Mouse (Mus musculus) heart, postnatal 0 days (tissue): Measurements from ENCODE around the gene Mrtfa. TPM values are rescaled to one million over a fixed set of nuclear protein-coding genes. Genes with fewer than 3 reads are reported as not detected.
A peak's percentile ranks its signal among the peaks of the same experiment; 100 is the strongest.

ENCODE experiments used
- ATAC-seq: fragments of 200-750 bp; cut with Nextera tagmentation; 2 replicates; pipeline ENCODE4 v1.8.0; 2017; ENCODE audit warnings: low read depth, moderate number of reproducible peaks, moderate library complexity; ENCODE audit not compliant: insufficient read depth
- DNase-seq: peaks from one replicate; pipeline ENCODE4 v3.0.0-alpha.2; 2016; ENCODE audit warnings: low spot score
- H3K27ac ChIP-seq: fragments of 300-500 bp; sonication (generic); 2 replicates; pipeline ENCODE4 v1.5.1; 2014; ENCODE audit warnings: low read depth, mild to moderate bottlenecking
- H3K27me3 ChIP-seq: fragments of 300-500 bp; sonication (generic); 2 replicates; pipeline ENCODE4 v1.6.1; 2014; ENCODE audit warnings: low read length, mixed read lengths; ENCODE audit not compliant: control insufficient read depth, insufficient read depth
- H3K36me3 ChIP-seq: fragments of 300-500 bp; sonication (generic); replicated peaks from 2 replicates; pipeline ENCODE4 v1.6.1; 2014; ENCODE audit warnings: low read length, mixed read lengths; ENCODE audit not compliant: control insufficient read depth, insufficient read depth
- H3K4me1 ChIP-seq: fragments of 300-500 bp; sonication (generic); 2 replicates; pipeline ENCODE4 v1.6.1; 2014; ENCODE audit warnings: antibody characterized with exemption; ENCODE audit not compliant: control insufficient read depth, insufficient read depth
- H3K4me2 ChIP-seq: fragments of 300-500 bp; sonication (generic); 2 replicates; pipeline ENCODE4 v1.6.1; 2014; ENCODE audit warnings: low read depth, mild to moderate bottlenecking, low read length, moderate library complexity
- H3K4me3 ChIP-seq: fragments of 300-500 bp; sonication (generic); 2 replicates; pipeline ENCODE4 v1.5.1; 2014; ENCODE audit warnings: low read depth, low read length
- H3K9ac ChIP-seq: fragments of 300-500 bp; sonication (generic); replicated peaks from 2 replicates; pipeline ENCODE4 v1.6.1; 2014; ENCODE audit warnings: low read depth, low read length, mixed read lengths
- H3K9me3 ChIP-seq: fragments of 300-500 bp; sonication (generic); replicated peaks from 2 replicates; pipeline ENCODE4 v1.6.1; 2016; ENCODE audit warnings: low read length; ENCODE audit not compliant: control insufficient read depth
- CTCF ChIP-seq: IDR thresholded peaks from 2 replicates; pipeline ENCODE4 v1.5.1; 2016; ENCODE audit warnings: antibody characterized with exemption, control low read depth, low read depth
- EP300 ChIP-seq: IDR thresholded peaks from 2 replicates; pipeline ENCODE4 v1.6.1; 2016; ENCODE audit warnings: antibody characterized with exemption, low read depth
- WGBS: fragments of 180-500 bp; shearing (Covaris S2); extraction: QIAGEN DNeasy Blood & Tissue Kit; methylation state at CpG from one replicate; pipeline ENCODE4 v1.1.7; 2014; 5-methylcytosine and 5-hydroxymethylcytosine counted together
- polyA plus RNA-seq: library from polyadenylated mRNA; unstranded; fragments of >200 nt; fragmentation: Nextera tagmentation; extraction: Ambion mirVana; gene quantifications from 2 replicates; pipeline ENCODE4 v1.2.1, GENCODE M21; 2015
- total RNA-seq: library from RNA; depleted of rRNA; stranded (reverse); fragments of >200 nt; gene quantifications from 2 replicates; pipeline ENCODE4 v1.2.3, GENCODE M21; 2014; ENCODE audit warnings: low replicate concordance; rRNA removed

Gene Mrtfa
- total RNA-seq (11.4 and 26.0 TPM in 2 replicates), polyA plus RNA-seq (4.9 and 5.8 TPM in 2 replicates)

GRCm38 (mm10) chr15:81190630-81191178 is at the start of gene Mrtfa:
Mrtfa (minus strand) TSS chr15:81190757.
- ATAC-seq, result peak; percentile 99
- under 1% methylated on average over 46 of the region's 48 CpGs for WGBS
- H3K27ac ChIP-seq, result peak within 1 kb of the TSS; percentile 56; the same call in 1 of the 2 replicates

GRCm38 (mm10) chr15:81239794-81240343 is 49.3 kb upstream of the Mrtfa start:
- no peak overlapping the region for H3K9ac ChIP-seq
- no peak overlapping the region for H3K4me3 ChIP-seq
- no peak overlapping the region for H3K27ac ChIP-seq
- H3K27me3 ChIP-seq, result peaks cover 38% of the 10 kb centered on the region
- 0 out of 2 replicates have a peak, but pooled peaks cover 3% of the 10 kb centered on the region for H3K9me3 ChIP-seq
- ATAC-seq, result no peak
- no peak for DNase-seq
- H3K4me2 ChIP-seq, result no peak overlapping the region
- H3K4me1 ChIP-seq, result peaks cover 9% of the 10 kb centered on the region
- no peaks in the 10 kb centered on the region for H3K36me3 ChIP-seq
- TF ChIP-seq CTCF (no peak), EP300 (no peak)
- 72% methylated on average over 13 of the region's 13 CpGs for WGBS

More at GRCm38 (mm10) chr15:81190630-81191178, at the start of gene Mrtfa:
- H3K4me1 ChIP-seq, result peaks cover 11% of the 10 kb centered on the region; the same call in 1 of the 2 replicates
- peak; percentile 99 for DNase-seq
- no peaks in the 10 kb centered on the region; the same call in 1 of the 2 replicates for H3K36me3 ChIP-seq
- no peak for TF ChIP-seq CTCF
- TF ChIP-seq EP300, result no peak
- H3K9me3 ChIP-seq, result no peaks in the 10 kb centered on the region
- H3K4me2 ChIP-seq, result peak within 1 kb of the TSS; percentile 86
- peak within 1 kb of the TSS; percentile 71 for H3K9ac ChIP-seq
- H3K27me3 ChIP-seq, result no peaks in the 10 kb centered on the region
- H3K4me3 ChIP-seq, result peak within 1 kb of the TSS; percentile 71

GRCm38 (mm10) chr15:81239261-81239660 is 48.7 kb upstream of the Mrtfa start:
- no peak for TF ChIP-seq EP300
- TF ChIP-seq CTCF, result peak; percentile 52
- H3K9ac ChIP-seq, result no peak overlapping the region
- no peak overlapping the region for H3K4me3 ChIP-seq
- H3K27ac ChIP-seq, result no peak overlapping the region
- H3K27me3 ChIP-seq, result peaks cover 39% of the 10 kb centered on the region
- peaks cover 9% of the 10 kb centered on the region for H3K4me1 ChIP-seq
- ATAC-seq (no peak), DNase-seq (peak; percentile 22)
- whole genome bisulfite sequencing, result 17% methylated on average over 7 of the region's 7 CpGs
- no peak overlapping the region for H3K4me2 ChIP-seq
- 0 out of 2 replicates have a peak, but pooled peaks cover under 1% of the 10 kb centered on the region for H3K9me3 ChIP-seq
- H3K36me3 ChIP-seq, result no peaks in the 10 kb centered on the region

- Histone ChIP-seq H3K9me3 (no peaks in the 10 kb centered on the region), H3K27ac (no peak overlapping the region), H3K36me3 (no peaks in the 10 kb centered on the region), H3K4me3 (no peak overlapping the region), H3K4me1 (peaks cover 9% of the 10 kb centered on the region), H3K9ac (no peak overlapping the region), H3K4me2 (no peak overlapping the region), H3K27me3 (peaks cover 46% of the 10 kb centered on the region)
- no peak for ATAC-seq
- 88% methylated on average over 18 of the region's 18 CpGs for WGBS
- no peak for DNase-seq
- TF ChIP-seq EP300 (no peak), CTCF (no peak)
Observed at GRCm38 (mm10) chr15:81237471-81237870, 46.9 kb upstream of the Mrtfa start.

GRCm38 (mm10) chr15:81236062-81236461 is 45.5 kb upstream of the Mrtfa start:
- TF ChIP-seq EP300 (no peak), CTCF (no peak)
- WGBS, result 6% methylated on average over 8 of the region's 8 CpGs
- no peak overlapping the region for H3K27ac ChIP-seq
- peak overlapping the region; percentile 62 for H3K4me2 ChIP-seq
- H3K27me3 ChIP-seq, result peaks cover 46% of the 10 kb centered on the region
- ATAC-seq (no peak), DNase-seq (no peak)
- no peak overlapping the region for H3K9ac ChIP-seq
- peak overlapping the region; percentile 36 for H3K4me3 ChIP-seq
- no peaks in the 10 kb centered on the region for H3K9me3 ChIP-seq
- peaks cover 9% of the 10 kb centered on the region for H3K4me1 ChIP-seq
- H3K36me3 ChIP-seq, result no peaks in the 10 kb centered on the region
